Mouse (Mus musculus): Measurements from ENCODE around the gene Foxe3. TPM values are rescaled to one million over a fixed set of nuclear protein-coding genes. Genes with fewer than 3 reads are reported as not detected.

Gene Foxe3
- total and polyA plus RNA-seq, 2 experiments from 2014 or later, result not detected

DNA sequence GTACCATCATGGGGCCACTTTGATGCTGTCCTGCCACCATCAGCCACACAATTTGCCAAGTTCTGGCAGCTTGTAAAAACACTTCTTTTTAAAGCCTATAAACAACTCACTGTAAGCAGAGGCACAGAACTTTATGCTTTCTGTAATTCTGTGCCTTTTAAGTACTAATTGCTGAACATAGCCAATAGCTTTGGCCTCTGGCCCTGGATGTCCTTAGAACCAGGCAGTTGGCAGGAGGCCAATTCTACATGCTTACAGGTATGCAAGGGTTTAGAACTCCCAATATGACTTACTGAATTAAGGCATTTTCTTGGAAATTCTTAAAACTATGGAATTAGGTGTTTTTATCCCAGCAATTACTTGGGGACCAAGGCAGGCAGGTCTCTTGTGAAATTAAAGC, 31.6 kb upstream of the Foxe3 start:
- no peak overlapping the region for H3K27ac ChIP-seq
- no peak overlapping the region for H3K4me2 ChIP-seq (ENCODE audit: low read depth, low read length)
- H3K9me3 ChIP-seq (ENCODE audit: low read length), result no peaks in the 10 kb centered on the region
- no peak overlapping the region for H3K9ac ChIP-seq (replicated peaks; ENCODE audit: low read length)
- H3K4me1 ChIP-seq (ENCODE audit: insufficient read depth, low read length), result no peaks in the 10 kb centered on the region
- DNase-seq (ENCODE audit: low spot score) (peak; percentile 14), ATAC-seq (no peak)
- no peak for TF ChIP-seq CTCF (IDR thresholded peaks at IDR 0.05; ENCODE audit: low read depth)
- peaks cover 2% of the 10 kb centered on the region; the same call in 1 of the 2 replicates for H3K36me3 ChIP-seq (ENCODE audit: insufficient read depth, low read length)
- H3K4me3 ChIP-seq (ENCODE audit: low read length), result no peak overlapping the region
- no peaks in the 10 kb centered on the region for H3K27me3 ChIP-seq (ENCODE audit: insufficient read depth, low read length)

DNA sequence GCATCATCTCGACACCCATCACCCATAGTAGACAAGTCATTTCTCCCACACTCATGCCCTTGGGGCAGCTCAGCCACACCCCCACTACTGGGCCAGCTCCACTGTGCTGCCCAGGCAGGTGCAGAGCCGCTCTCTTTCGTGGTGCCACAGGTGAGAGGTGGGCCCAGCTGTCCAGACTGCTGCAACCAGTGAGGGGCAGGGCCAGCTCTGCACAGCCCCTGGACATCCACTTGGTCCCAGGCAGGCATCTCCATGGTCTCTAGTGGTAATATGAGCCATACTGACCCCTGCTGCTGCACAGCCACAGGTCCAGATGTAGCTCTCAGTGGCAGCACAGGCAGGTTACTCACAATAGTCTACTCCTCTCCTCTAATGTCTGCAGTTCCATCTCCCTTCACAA, 27.4 kb upstream of the Foxe3 start:
- Histone ChIP-seq H3K36me3 (ENCODE audit: insufficient read depth, low read length) (no peaks in the 10 kb centered on the region), H3K27ac (no peak overlapping the region), H3K4me1 (ENCODE audit: insufficient read depth, low read length) (no peaks in the 10 kb centered on the region), H3K9ac (replicated peaks; ENCODE audit: low read length) (no peak overlapping the region), H3K4me3 (ENCODE audit: low read length) (no peak overlapping the region), H3K9me3 (ENCODE audit: low read length) (no peaks in the 10 kb centered on the region), H3K4me2 (ENCODE audit: low read depth, low read length) (no peak overlapping the region), H3K27me3 (ENCODE audit: insufficient read depth, low read length) (no peaks in the 10 kb centered on the region)
- WGBS, result 90% methylated on average over 3 of the region's 3 CpGs
- ATAC-seq (0 out of 2 replicates have a peak, but pooled peaks have one; percentile 32), DNase-seq (ENCODE audit: low spot score) (no peak)
- TF ChIP-seq CTCF (IDR thresholded peaks at IDR 0.05; ENCODE audit: low read depth), result no peak

DNA sequence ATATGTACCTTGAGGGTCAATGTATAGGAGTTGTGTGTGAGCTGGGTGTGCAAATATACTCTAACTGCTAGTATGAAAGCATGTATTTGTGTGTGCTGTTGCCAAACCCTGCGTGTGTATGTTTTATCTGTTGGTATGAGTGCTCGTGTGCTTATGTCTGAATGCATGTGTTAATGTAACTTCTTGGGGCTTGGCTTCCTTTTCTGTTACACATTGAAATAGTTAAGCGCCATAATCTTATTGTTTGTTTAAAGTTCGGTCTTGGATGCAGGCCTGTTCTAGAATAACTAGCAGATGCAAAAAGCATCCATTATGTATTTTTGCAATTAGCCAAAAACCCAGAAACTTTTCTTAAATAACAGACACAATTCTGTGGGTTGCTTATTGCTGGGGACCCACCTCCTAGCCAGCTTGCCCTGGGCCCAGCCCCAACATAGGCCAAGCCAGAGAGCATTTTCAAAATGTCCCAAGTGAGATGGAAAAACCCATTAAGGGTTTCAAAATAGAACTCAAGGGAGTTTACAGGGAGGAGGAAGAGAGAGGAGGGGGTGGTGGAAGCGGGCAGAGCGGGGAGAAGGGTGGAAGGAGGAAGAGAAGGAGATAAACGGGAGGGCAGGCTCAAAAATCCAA, 22.2 kb upstream of the Foxe3 start:
- no peak overlapping the region for H3K9ac ChIP-seq (replicated peaks; ENCODE audit: low read length)
- H3K9me3 ChIP-seq (ENCODE audit: low read length), result no peaks in the 10 kb centered on the region
- DNase-seq (ENCODE audit: low spot score), result no peak
- H3K4me2 ChIP-seq (ENCODE audit: low read depth, low read length), result no peak overlapping the region
- ATAC-seq, result no peak; the same call in 1 of the 2 replicates
- whole genome bisulfite sequencing, result 73% methylated on average over 7 of the region's 7 CpGs
- no peaks in the 10 kb centered on the region for H3K27me3 ChIP-seq (ENCODE audit: insufficient read depth, low read length)
- H3K36me3 ChIP-seq (ENCODE audit: insufficient read depth, low read length), result no peaks in the 10 kb centered on the region
- no peaks in the 10 kb centered on the region for H3K4me1 ChIP-seq (ENCODE audit: insufficient read depth, low read length)
- no peak overlapping the region for H3K27ac ChIP-seq
- H3K4me3 ChIP-seq (ENCODE audit: low read length), result no peak overlapping the region
- no peak for TF ChIP-seq CTCF (IDR thresholded peaks at IDR 0.05; ENCODE audit: low read depth)

DNA sequence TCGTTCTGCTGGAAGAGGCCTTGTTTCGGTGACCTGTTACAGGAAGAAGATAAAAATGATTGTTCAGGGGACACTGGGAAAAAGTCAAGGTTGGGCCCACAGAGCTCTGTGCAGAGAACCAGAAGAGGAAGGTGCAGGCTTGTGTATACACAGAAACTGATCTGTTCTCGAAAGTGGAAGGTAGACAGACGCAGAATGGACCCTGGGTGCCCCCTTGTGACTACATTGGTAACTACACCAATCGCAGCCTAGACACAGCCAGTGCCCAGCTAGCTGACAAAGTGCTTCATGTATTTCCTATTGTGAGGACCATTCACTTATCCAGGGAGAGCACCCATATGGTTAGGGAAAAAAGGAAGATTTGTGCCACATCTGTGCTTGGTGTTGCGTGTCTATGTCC, 21.6 kb upstream of the Foxe3 start:
- no peak overlapping the region for H3K4me2 ChIP-seq (ENCODE audit: low read depth, low read length)
- no peak overlapping the region for H3K9ac ChIP-seq (replicated peaks; ENCODE audit: low read length)
- no peaks in the 10 kb centered on the region for H3K36me3 ChIP-seq (ENCODE audit: insufficient read depth, low read length)
- TF ChIP-seq CTCF (IDR thresholded peaks at IDR 0.05; ENCODE audit: low read depth), result peak; percentile 97
- no peaks in the 10 kb centered on the region for H3K27me3 ChIP-seq (ENCODE audit: insufficient read depth, low read length)
- DNase-seq (ENCODE audit: low spot score) (peak; percentile 84), ATAC-seq (peak; percentile 90)
- 31% methylated on average over 6 of the region's 6 CpGs for WGBS
- no peaks in the 10 kb centered on the region for H3K4me1 ChIP-seq (ENCODE audit: insufficient read depth, low read length)
- no peak overlapping the region for H3K27ac ChIP-seq
- H3K9me3 ChIP-seq (ENCODE audit: low read length), result no peaks in the 10 kb centered on the region
- H3K4me3 ChIP-seq (ENCODE audit: low read length), result no peak overlapping the region

DNA sequence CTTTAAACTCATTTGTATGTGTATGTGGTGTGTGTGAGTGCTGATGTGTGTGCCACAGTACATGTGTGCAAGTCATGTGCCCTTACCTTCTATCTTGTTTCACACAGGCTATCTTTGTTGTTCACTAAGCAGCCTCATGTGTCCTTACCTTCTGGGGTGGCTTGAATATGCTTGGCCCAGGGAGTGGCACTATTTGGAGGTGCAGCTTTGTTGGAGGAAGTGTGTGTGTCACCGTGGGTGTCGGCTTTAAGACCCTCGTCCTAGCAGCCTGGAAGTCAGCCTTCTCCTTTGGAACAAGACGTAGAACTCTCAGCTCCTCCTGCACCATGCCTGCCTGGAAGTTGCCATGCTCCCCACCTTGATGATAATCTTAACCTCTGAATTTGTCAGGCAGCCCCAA, 20.6 kb upstream of the Foxe3 start:
- no peak overlapping the region for H3K4me3 ChIP-seq (ENCODE audit: low read length)
- no peaks in the 10 kb centered on the region for H3K36me3 ChIP-seq (ENCODE audit: insufficient read depth, low read length)
- no peaks in the 10 kb centered on the region for H3K4me1 ChIP-seq (ENCODE audit: insufficient read depth, low read length)
- WGBS, result 92% methylated on average over 4 of the region's 4 CpGs
- no peak for DNase-seq (ENCODE audit: low spot score)
- no peaks in the 10 kb centered on the region for H3K27me3 ChIP-seq (ENCODE audit: insufficient read depth, low read length)
- H3K4me2 ChIP-seq (ENCODE audit: low read depth, low read length), result no peak overlapping the region
- no peak for TF ChIP-seq CTCF (IDR thresholded peaks at IDR 0.05; ENCODE audit: low read depth)
- H3K27ac ChIP-seq, result no peak overlapping the region
- H3K9ac ChIP-seq (replicated peaks; ENCODE audit: low read length), result no peak overlapping the region
- ATAC-seq, result no peak
- H3K9me3 ChIP-seq (ENCODE audit: low read length), result no peaks in the 10 kb centered on the region

DNA sequence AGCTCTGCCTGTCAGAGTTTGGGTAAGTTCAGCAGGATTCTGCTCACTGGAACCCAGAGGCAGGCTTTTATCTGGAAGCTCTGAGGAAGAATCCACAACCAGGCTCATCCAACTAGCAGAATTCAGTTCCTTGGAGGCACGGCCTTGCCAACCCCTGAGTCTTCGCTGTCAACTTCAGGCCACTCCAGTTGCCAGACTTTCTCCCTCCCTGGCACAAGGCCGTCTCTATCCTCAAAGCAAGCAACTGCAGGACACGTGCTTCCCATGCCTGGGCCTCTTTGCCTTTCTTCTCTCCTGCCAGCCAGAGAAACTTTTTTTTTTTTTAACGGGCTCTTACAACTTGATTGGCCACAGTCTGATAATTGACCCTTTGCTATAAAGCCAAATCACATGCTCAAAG, 19.2 kb upstream of the Foxe3 start:
- Histone ChIP-seq H3K27ac (no peak overlapping the region), H3K9ac (replicated peaks; ENCODE audit: low read length) (no peak overlapping the region), H3K4me1 (ENCODE audit: insufficient read depth, low read length) (no peaks in the 10 kb centered on the region), H3K36me3 (ENCODE audit: insufficient read depth, low read length) (no peaks in the 10 kb centered on the region), H3K9me3 (ENCODE audit: low read length) (no peaks in the 10 kb centered on the region), H3K4me2 (ENCODE audit: low read depth, low read length) (no peak overlapping the region), H3K4me3 (ENCODE audit: low read length) (no peak overlapping the region), H3K27me3 (ENCODE audit: insufficient read depth, low read length) (no peaks in the 10 kb centered on the region)
- WGBS, result 25% methylated on average over 5 of the region's 5 CpGs
- DNase-seq (ENCODE audit: low spot score), result peak; percentile 55
- ATAC-seq, result no peak
- TF ChIP-seq CTCF (IDR thresholded peaks at IDR 0.05; ENCODE audit: low read depth), result no peak

DNA sequence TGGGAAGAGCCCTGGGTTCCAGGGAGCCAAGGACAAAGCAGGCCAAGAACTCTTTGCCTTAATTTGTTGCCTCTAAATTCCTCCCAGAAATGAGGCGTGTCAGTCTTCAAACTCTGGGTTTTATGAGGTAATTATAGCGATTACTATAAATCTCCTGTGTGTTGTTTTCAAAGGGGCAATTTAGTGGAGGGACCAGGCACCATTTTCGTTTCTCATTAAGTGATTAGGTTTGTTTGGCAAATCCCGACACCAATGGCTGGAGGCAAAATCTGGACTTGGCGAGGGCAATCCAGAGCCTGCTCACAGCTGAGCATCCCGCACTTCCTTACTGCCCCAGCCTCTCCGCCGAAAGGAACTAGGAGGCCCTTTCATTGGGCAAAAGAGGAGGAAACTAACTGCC, 16.8 kb upstream of the Foxe3 start:
- Histone ChIP-seq H3K4me3 (ENCODE audit: low read length) (no peak overlapping the region), H3K27me3 (ENCODE audit: insufficient read depth, low read length) (no peaks in the 10 kb centered on the region), H3K27ac (no peak overlapping the region), H3K36me3 (ENCODE audit: insufficient read depth, low read length) (no peaks in the 10 kb centered on the region), H3K9me3 (ENCODE audit: low read length) (no peaks in the 10 kb centered on the region), H3K9ac (replicated peaks; ENCODE audit: low read length) (no peak overlapping the region), H3K4me2 (ENCODE audit: low read depth, low read length) (no peak overlapping the region), H3K4me1 (ENCODE audit: insufficient read depth, low read length) (no peaks in the 10 kb centered on the region)
- DNase-seq (ENCODE audit: low spot score), result no peak
- ATAC-seq, result no peak
- WGBS, result 42% methylated on average over 8 of the region's 8 CpGs
- no peak for TF ChIP-seq CTCF (IDR thresholded peaks at IDR 0.05; ENCODE audit: low read depth)

Data from hindbrain, postnatal 0 days (tissue).